Mouse (Mus musculus): ENCODE data around the gene Aurkb. TPM values are rescaled to one million over a fixed set of nuclear protein-coding genes. Genes with fewer than 3 reads are reported as not detected.

Aurkb gene
- total and polyA plus RNA-seq, 2 experiments from 2014 or later: 12.5 to 13.9 TPM

DNA sequence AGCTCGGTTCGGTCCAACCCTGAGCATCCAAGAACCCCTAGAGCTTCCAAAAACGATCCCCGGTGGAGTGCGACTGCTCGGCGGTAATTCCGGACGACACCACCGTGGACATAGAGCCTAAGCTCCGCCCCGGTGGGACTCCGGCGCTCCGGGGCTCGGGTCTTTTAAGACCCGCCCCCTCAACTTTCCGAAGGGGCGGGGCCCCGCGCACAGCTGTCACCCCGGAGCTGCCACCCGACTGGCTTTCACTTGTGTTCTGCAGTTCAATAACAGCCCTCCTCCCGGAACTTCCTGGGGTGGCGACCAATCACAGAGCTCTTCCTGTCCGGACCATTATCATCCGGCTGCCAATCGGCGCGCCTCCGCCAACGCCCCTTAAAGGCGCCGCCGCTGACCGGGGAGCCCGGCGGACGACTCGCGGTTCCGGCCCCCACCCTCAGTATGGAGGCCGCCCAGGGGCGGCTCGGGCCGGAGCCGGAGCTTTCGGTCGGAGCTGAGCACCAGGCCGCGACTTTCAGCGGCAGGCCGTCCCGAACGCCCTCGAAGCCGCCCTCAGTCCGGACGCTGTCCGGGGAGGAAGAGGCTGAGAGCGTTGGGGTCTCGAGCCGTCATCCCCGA, 14.0 kb downstream of the Aurkb start, which contains the start of gene Borcs6:
TSS of gene Borcs6 (plus strand) at position 361 of the 618 bp plus-strand sequence.
- Histone ChIP-seq H3K27ac (ENCODE audit: low read depth, low read length) (peak within 1 kb of the TSS; percentile 94), H3K4me1 (ENCODE audit: insufficient read depth) (peaks cover 12% of the 10 kb centered on the region), H3K36me3 (ENCODE audit: insufficient read depth) (no peaks in the 10 kb centered on the region), H3K27me3 (ENCODE audit: insufficient read depth, low read length) (no peaks in the 10 kb centered on the region), H3K4me3 (ENCODE audit: low read depth, low read length) (peak within 1 kb of the TSS; percentile 88), H3K4me2 (ENCODE audit: low read depth) (peak within 1 kb of the TSS; percentile 85), H3K9me3 (ENCODE audit: low read length) (no peaks in the 10 kb centered on the region), H3K9ac (peak within 1 kb of the TSS; percentile 88)
- no peak for TF ChIP-seq CTCF (IDR thresholded peaks at IDR 0.05; ENCODE audit: low read depth)
- ATAC-seq (peak; percentile 96), DNase-seq (peak; percentile 97)
- 1% methylated on average over 64 of the region's 64 CpGs for WGBS

DNA sequence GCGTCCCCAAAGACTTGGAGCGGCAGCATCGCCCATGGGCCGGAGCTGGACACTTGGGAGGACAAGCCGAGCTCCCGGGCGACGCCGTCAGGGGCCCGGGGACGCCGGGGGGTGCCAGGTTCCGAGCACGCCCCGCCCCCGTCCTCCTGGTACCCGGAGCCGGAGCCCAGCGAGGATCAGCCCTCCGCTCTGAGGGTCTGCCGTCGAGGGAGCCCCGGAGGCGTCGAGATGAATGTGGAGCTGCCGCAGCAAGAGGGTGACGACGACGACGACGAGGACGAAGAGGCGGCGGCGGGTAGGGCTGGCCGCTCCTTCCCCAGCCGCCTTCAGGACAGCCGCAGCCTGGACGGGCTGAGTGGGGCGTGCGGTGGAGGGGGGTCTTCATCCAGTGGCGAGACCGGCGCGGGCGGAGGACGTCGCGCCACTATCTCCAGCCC, 14.5 kb downstream of the Aurkb start:
- Histone ChIP-seq H3K36me3 (ENCODE audit: insufficient read depth) (no peaks in the 10 kb centered on the region), H3K9ac (peak overlapping the region; percentile 88), H3K27ac (ENCODE audit: low read depth, low read length) (peak overlapping the region; percentile 94), H3K9me3 (ENCODE audit: low read length) (no peaks in the 10 kb centered on the region), H3K4me3 (ENCODE audit: low read depth, low read length) (peak overlapping the region; percentile 88), H3K4me1 (ENCODE audit: insufficient read depth) (peaks cover 12% of the 10 kb centered on the region), H3K27me3 (ENCODE audit: insufficient read depth, low read length) (no peaks in the 10 kb centered on the region), H3K4me2 (ENCODE audit: low read depth) (peak overlapping the region; percentile 85)
- no peak for TF ChIP-seq CTCF (IDR thresholded peaks at IDR 0.05; ENCODE audit: low read depth)
- DNase-seq (peak; percentile 65), ATAC-seq (peak; percentile 26)
- under 1% methylated on average over 47 of the region's 49 CpGs for WGBS

DNA sequence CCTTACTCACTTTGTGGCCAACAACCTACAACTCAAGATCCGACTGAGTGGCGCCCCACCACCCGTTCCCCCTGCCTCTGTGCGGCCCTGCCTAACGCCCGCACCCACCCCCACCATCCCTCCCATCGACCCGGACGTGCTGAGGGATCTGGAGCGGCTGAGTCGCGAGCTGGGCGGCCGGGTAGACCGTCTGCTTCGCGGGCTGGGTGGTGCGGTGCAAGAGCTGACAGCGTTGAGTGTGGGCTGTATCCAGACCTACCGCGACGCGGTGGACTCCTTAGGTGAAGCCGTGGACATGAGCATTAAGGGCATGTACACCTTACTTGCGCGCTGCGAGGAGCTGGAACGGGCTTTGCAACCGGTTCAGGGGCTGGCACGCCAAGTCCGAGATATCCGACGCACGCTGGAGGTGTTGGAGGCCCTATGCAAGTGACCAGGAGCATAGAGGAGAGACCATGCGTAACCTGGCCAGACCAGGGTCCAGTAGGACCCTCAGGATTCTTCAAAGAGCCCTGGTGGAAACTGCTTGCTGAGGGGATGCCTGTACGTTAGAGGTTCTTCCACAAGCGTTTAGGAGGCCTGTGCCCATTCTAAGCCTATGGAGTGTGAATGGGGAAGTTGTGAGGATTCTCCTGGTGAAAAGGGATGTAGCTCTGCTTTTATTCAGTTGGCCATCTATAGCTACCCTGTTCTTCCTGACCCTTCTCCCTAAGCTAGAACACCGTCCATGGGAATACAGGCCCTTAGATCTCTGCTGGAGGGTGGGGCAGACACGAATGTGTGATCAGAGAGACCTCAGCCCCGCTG, 15.2 kb downstream of the Aurkb start:
- 4% methylated on average over 40 of the region's 40 CpGs for WGBS

DNA sequence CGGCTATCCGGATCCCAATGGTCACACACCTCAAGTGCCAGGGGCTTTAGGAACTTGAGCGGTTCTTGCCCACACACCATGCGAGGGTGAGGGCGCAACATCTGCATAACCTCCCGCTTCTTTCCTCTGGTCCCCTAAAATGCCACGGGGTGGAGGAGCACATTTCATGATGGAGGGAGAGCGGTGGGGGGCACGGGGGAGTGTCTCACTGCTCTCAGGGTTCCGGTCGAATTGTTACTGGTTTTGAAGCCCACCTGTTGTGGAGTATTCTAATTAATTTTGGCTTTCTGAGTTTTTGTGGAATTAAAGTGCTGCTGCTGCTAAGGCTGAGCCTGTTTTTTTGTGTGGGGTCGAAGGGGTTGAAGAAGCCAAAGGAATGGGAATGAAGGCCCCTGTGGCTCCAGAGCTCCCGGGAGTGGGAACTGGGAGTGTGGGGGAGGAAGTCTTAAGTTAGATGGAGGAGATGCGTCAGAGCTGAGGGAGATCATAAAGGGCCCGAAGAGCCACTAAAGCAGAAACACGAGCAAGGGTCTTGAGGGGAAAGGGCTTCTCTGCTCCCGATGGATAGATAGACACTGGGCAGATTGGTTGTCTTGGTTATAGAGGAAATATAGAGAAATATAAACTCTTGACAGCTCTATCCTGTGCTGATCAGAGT, 15.9 kb downstream of the Aurkb start:
- no peak for ATAC-seq
- peak overlapping the region; percentile 85 for H3K4me2 ChIP-seq (ENCODE audit: low read depth)
- no peak for DNase-seq
- no peaks in the 10 kb centered on the region for H3K9me3 ChIP-seq (ENCODE audit: low read length)
- TF ChIP-seq CTCF (IDR thresholded peaks at IDR 0.05; ENCODE audit: low read depth): no peak
- peak overlapping the region; percentile 88 for H3K4me3 ChIP-seq (ENCODE audit: low read depth, low read length)
- H3K36me3 ChIP-seq (ENCODE audit: insufficient read depth): no peaks in the 10 kb centered on the region
- no peak overlapping the region; the same call in 1 of the 2 replicates for H3K27ac ChIP-seq (ENCODE audit: low read depth, low read length)
- H3K9ac ChIP-seq: peak overlapping the region; percentile 88
- H3K4me1 ChIP-seq (ENCODE audit: insufficient read depth): peaks cover 12% of the 10 kb centered on the region
- WGBS: 11% methylated on average over 17 of the region's 17 CpGs
- H3K27me3 ChIP-seq (ENCODE audit: insufficient read depth, low read length): no peaks in the 10 kb centered on the region

More for the DNA sequence above, 15.2 kb downstream of the Aurkb start:
- peak overlapping the region; percentile 85 for H3K4me2 ChIP-seq (ENCODE audit: low read depth)
- H3K9me3 ChIP-seq (ENCODE audit: low read length): no peaks in the 10 kb centered on the region
- H3K9ac ChIP-seq: peak overlapping the region; percentile 88
- DNase-seq: no peak
- peak overlapping the region; percentile 94 for H3K27ac ChIP-seq (ENCODE audit: low read depth, low read length)
- TF ChIP-seq CTCF (IDR thresholded peaks at IDR 0.05; ENCODE audit: low read depth): no peak
- peak overlapping the region; percentile 88 for H3K4me3 ChIP-seq (ENCODE audit: low read depth, low read length)
- ATAC-seq: no peak
- H3K27me3 ChIP-seq (ENCODE audit: insufficient read depth, low read length): no peaks in the 10 kb centered on the region
- peaks cover 12% of the 10 kb centered on the region for H3K4me1 ChIP-seq (ENCODE audit: insufficient read depth)
- H3K36me3 ChIP-seq (ENCODE audit: insufficient read depth): no peaks in the 10 kb centered on the region

DNA sequence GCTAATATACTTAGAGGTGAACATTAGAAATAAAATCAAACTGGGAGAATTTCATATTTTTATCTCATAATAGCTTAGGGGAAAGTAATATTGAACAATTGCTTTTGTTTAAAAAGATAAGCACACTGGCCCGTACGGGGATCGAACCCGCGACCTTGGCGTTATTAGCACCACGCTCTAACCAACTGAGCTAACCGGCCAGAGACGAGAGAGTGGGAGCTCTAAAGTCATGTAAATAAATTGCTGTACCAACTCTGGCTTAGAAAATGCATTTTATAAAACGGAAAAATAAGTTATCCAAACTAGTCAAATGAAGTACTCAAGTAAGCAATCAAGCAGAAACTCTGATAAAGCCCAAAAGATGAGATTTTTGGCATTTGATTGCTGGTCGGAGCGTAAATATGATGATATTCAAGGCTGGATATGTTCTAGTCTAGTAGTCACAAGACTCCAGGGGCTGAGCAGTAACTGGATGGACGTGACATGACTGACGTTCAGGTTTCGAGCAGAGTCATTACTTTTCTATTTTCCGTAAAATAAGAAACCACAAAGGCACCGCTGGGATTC, 16.8 kb downstream of the Aurkb start:
- Histone ChIP-seq H3K4me1 (ENCODE audit: insufficient read depth) (peaks cover 12% of the 10 kb centered on the region), H3K9ac (no peak overlapping the region), H3K4me3 (ENCODE audit: low read depth, low read length) (peak overlapping the region; percentile 69), H3K9me3 (ENCODE audit: low read length) (no peaks in the 10 kb centered on the region), H3K27me3 (ENCODE audit: insufficient read depth, low read length) (no peaks in the 10 kb centered on the region), H3K36me3 (ENCODE audit: insufficient read depth) (no peaks in the 10 kb centered on the region), H3K27ac (ENCODE audit: low read depth, low read length) (peak overlapping the region; percentile 77; the same call in 1 of the 2 replicates), H3K4me2 (ENCODE audit: low read depth) (peak overlapping the region; percentile 85)
- WGBS: under 1% methylated on average over 17 of the region's 17 CpGs
- DNase-seq (peak; percentile 86), ATAC-seq (no peak)
- no peak for TF ChIP-seq CTCF (IDR thresholded peaks at IDR 0.05; ENCODE audit: low read depth)

DNA sequence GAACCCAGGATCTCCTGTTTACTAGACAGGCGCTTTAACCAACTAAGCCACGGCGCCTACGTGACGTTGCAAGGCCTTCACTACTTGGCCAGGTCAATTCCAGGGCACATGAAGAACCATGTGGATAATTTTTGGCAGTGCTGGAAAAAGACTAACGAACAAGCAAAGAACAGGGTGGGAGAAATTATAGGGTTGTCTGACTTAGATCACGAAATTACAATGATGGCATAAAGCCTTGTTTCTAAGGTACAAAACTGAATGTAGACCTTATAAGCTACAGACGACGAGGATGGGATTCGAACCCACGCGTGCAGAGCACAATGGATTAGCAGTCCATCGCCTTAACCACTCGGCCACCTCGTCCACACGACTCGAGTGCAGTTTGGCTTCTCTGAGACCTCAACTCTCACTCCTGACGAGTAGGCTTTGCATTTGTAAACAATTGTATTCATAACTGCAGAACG, 17.3 kb downstream of the Aurkb start:
- Histone ChIP-seq H3K4me3 (ENCODE audit: low read depth, low read length) (peak overlapping the region; percentile 69), H3K36me3 (ENCODE audit: insufficient read depth) (no peaks in the 10 kb centered on the region), H3K4me1 (ENCODE audit: insufficient read depth) (peaks cover 12% of the 10 kb centered on the region), H3K4me2 (ENCODE audit: low read depth) (peak overlapping the region; percentile 85), H3K9me3 (ENCODE audit: low read length) (no peaks in the 10 kb centered on the region), H3K27ac (ENCODE audit: low read depth, low read length) (peak overlapping the region; percentile 77), H3K27me3 (ENCODE audit: insufficient read depth, low read length) (no peaks in the 10 kb centered on the region), H3K9ac (peak overlapping the region; percentile 49)
- WGBS: under 1% methylated on average over 19 of the region's 19 CpGs
- TF ChIP-seq CTCF (IDR thresholded peaks at IDR 0.05; ENCODE audit: low read depth): no peak
- peak; percentile 30; the same call in 1 of the 2 replicates for ATAC-seq
- DNase-seq: peak; percentile 97

Data from forebrain, postnatal 0 days (tissue).